8 mouse cellular contexts compared by ENCODE assay signal in the genomic region with DNA sequence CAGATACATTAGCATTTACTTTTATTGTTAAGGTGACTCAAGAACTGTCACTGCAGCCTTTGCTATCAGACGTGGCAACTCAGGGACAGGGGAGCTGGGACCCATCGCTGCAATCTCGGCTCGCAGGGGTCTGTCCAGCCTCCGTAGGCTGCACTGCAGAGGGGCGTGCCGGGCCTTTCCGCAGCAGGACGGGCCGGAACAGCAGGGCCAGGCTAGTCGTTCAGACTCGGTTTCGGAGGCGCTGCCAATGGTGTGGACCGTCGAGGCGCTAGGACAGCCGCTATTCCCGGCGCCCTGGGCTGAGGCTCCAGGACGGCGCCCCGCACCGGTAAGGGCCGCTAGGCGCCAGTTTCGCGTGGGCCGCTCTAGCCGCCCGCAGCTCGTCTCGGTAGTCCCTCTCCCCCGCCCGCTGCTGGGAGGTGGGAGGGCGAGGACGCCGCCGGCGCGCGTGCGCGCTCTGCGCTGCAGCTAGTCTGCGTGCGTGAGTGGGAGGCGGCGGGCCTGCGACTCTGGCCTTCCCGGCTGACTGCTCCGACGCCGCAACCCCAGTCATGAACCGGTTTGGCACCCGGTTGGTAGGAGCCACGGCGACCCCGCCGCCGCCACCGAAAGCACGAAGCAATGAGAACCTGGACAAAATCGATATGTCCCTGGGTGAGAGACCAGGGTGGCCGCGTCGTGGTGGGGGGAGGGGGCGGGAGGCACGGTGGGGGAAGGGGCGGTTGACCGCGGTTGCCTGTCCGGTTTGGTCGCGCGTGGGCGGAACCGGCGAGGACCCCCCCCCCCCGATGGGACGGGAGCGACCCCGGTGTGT. TPM values are rescaled to one million over a fixed set of nuclear protein-coding genes. Genes with fewer than 3 reads are reported as not detected.
DNase-seq lines count a peak whose midpoint lies in the region; ATAC-seq and TF ChIP-seq lines count a peak whose summit lies in the region.

A gene (plus strand): TSS at position 158 of the 814 bp plus-strand sequence.
A gene (minus strand): TSS at position 424 of the 814 bp plus-strand sequence.

- H3K9me3 ChIP-seq in G1E (replicated peaks): no peaks in the 10 kb centered on the region
- H3K9me3 ChIP-seq in forebrain, postnatal 0 days (ENCODE audit: low read length): no peaks in the 10 kb centered on the region
- H3K9me3 ChIP-seq in lung, embryonic 16.5 days (ENCODE audit: control insufficient read depth, low read length): no peaks in the 10 kb centered on the region

- no peak for TF ChIP-seq CTCF in G1E (IDR thresholded peaks at IDR 0.05; ENCODE audit: low read depth, low read length)
- peak; percentile 69 for TF ChIP-seq CTCF in forebrain, postnatal 0 days (IDR thresholded peaks at IDR 0.05; ENCODE audit: low read depth)

- DNase-seq in G1E (ENCODE audit: low spot score): peak; percentile 93
- DNase-seq in cerebellum, adult 18-20 months: peak; percentile 97 to 98
- DNase-seq in forebrain, postnatal 0 days: peak; percentile 97
- DNase-seq in heart, postnatal 4 days: peak; percentile 96
- peak; percentile 83 for DNase-seq in layer of hippocampus, adult 9-10 months (ENCODE audit: low spot score)
- peak; percentile 92 for DNase-seq in ovary, postnatal 10 days (ENCODE audit: low spot score)
- DNase-seq in thymus, postnatal 10 days (ENCODE audit: low spot score in 2 of 2): peak; percentile 93 to 94

- ATAC-seq in G1E (ENCODE audit: extremely low read depth, insufficient number of reproducible peaks, low FRiP score, poor library complexity, severe bottlenecking): peak; percentile 84
- peak; percentile 98 for ATAC-seq in forebrain, postnatal 0 days
- ATAC-seq in lung, embryonic 16.5 days (ENCODE audit: low read depth): peak; percentile 98

- 3% methylated on average over 72 of the region's 83 CpGs for WGBS in forebrain, postnatal 0 days
- WGBS in lung, embryonic 16.5 days: under 1% methylated on average over 69 of the region's 83 CpGs

- H3K4me2 ChIP-seq in forebrain, postnatal 0 days (ENCODE audit: low read depth): peak within 1 kb of the TSS; percentile 73
- peak within 1 kb of the TSS; percentile 88 for H3K4me2 ChIP-seq in lung, embryonic 16.5 days (ENCODE audit: low read depth, low read length)

- peak within 1 kb of the TSS; percentile 82 for H3K9ac ChIP-seq in forebrain, postnatal 0 days
- H3K9ac ChIP-seq in lung, embryonic 16.5 days (ENCODE audit: low read length): peak within 1 kb of the TSS; percentile 86

- peaks cover 24% of the 10 kb centered on the region for H3K36me3 ChIP-seq in G1E (replicated peaks)
- no peaks in the 10 kb centered on the region for H3K36me3 ChIP-seq in forebrain, postnatal 0 days (ENCODE audit: insufficient read depth)
- H3K36me3 ChIP-seq in lung, embryonic 16.5 days (ENCODE audit: control insufficient read depth, insufficient read depth, low read length): no peaks in the 10 kb centered on the region

- peak within 1 kb of the TSS; percentile 78 for H3K4me3 ChIP-seq in G1E (ENCODE audit: low read depth, low read length)
- H3K4me3 ChIP-seq in forebrain, postnatal 0 days (ENCODE audit: low read depth, low read length): peak within 1 kb of the TSS; percentile 93
- peak within 1 kb of the TSS; percentile 91 for H3K4me3 ChIP-seq in lung, embryonic 16.5 days (ENCODE audit: low read length)

- H3K27me3 ChIP-seq in G1E (ENCODE audit: insufficient read depth, low read length): no peaks in the 10 kb centered on the region
- no peaks in the 10 kb centered on the region for H3K27me3 ChIP-seq in forebrain, postnatal 0 days (ENCODE audit: insufficient read depth, low read length)
- H3K27me3 ChIP-seq in lung, embryonic 16.5 days (ENCODE audit: control insufficient read depth, insufficient read depth, low read depth, low read length): no peaks in the 10 kb centered on the region

- H3K27ac ChIP-seq in forebrain, postnatal 0 days (ENCODE audit: low read depth, low read length): peak within 1 kb of the TSS; percentile 82
- peak within 1 kb of the TSS; percentile 86 for H3K27ac ChIP-seq in lung, embryonic 16.5 days (ENCODE audit: low read length)

- H3K4me1 ChIP-seq in G1E (ENCODE audit: insufficient read depth, low read depth, low read length): peaks cover 36% of the 10 kb centered on the region
- peaks cover 11% of the 10 kb centered on the region; the same call in 1 of the 2 replicates for H3K4me1 ChIP-seq in forebrain, postnatal 0 days (ENCODE audit: insufficient read depth)
- H3K4me1 ChIP-seq in lung, embryonic 16.5 days (replicated peaks; ENCODE audit: control insufficient read depth, insufficient read depth, low read length): peaks cover 9% of the 10 kb centered on the region

RNA-seq across cellular contexts. Expression of the first gene that starts in this region (rescaled TPM):
- 121 and 134 TPM in 2 replicates for total RNA-seq in G1E (2014; fragmentation: Nextera tagmentation)
- 77.5 and 100 TPM in 2 replicates for total RNA-seq in G1E (2017)
- polyA plus RNA-seq in G1E (2012): 276 and 281 TPM in 2 replicates
- total RNA-seq in forebrain, postnatal 0 days (2014; rRNA removed): 121 and 142 TPM in 2 replicates
- polyA plus RNA-seq in forebrain, postnatal 0 days (2015; fragmentation: Nextera tagmentation; extraction: Ambion mirVana): 119 and 129 TPM in 2 replicates
- 100 to 1,000 TPM; 125 to 126 TPM for total RNA-seq in heart, postnatal 4 days (2021)
- 96.8 and 100 TPM in 2 replicates for polyA plus RNA-seq in lung, embryonic 16.5 days (2015; fragmentation: Nextera tagmentation; extraction: Ambion mirVana)

RNA-seq across cellular contexts. Expression of the second gene that starts in this region (rescaled TPM):
- total RNA-seq in G1E (2014; fragmentation: Nextera tagmentation): 13.2 and 18.1 TPM in 2 replicates
- 13.4 and 15.1 TPM in 2 replicates for total RNA-seq in G1E (2017)
- polyA plus RNA-seq in G1E (2012): 8.7 and 9.4 TPM in 2 replicates
- 70.9 and 81.0 TPM in 2 replicates for total RNA-seq in forebrain, postnatal 0 days (2014; rRNA removed)
- 20.2 and 25.7 TPM in 2 replicates for polyA plus RNA-seq in forebrain, postnatal 0 days (2015; fragmentation: Nextera tagmentation; extraction: Ambion mirVana)
- 10 to 100 TPM; 29.8 to 35.1 TPM for total RNA-seq in heart, postnatal 4 days (2021)
- 21.0 and 21.8 TPM in 2 replicates for polyA plus RNA-seq in lung, embryonic 16.5 days (2015; fragmentation: Nextera tagmentation; extraction: Ambion mirVana)

Comparison
In these comparisons a context has a peak if more than half of its experiments do, and no peak if none do; other contexts are left out.
1. Peak in every context shown above with its lines: DNase-seq, ATAC-seq, H3K4me3 ChIP-seq and H3K27ac ChIP-seq.